Mouse (Mus musculus): ENCODE data around the gene Rtkn. TPM values are rescaled to one million over a fixed set of nuclear protein-coding genes. Genes with fewer than 3 reads are reported as not detected.

Rtkn gene
- polyA plus RNA-seq (2017; shearing (Covaris generic)) = 0.94 TPM

DNA sequence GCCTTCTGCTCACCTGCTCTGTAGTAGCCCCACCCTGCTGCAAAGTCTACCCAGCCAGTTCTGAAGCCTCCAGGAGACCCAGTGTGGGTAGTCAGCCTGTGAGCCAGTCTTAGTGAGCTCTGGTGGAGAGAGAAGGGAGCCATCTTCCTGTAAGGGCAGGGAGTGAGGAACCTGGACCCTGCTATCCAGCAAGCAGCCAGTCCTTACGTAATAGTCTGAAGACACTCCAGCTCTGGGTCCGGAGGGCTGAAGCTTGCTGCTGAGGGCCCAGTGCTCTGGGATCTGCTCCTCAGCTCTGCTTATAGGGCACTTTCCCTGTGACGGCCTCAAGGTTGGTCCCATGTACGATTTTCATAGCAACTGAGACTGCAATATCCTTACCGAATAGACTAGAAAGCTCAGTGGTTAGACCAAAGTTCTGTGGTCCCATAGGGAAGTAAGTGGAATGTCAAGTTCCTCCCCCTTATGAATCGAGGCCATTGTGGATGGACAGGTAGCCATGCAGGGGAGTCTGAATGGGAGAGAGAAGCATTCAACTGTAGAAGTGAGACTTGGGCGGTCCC is at the start of gene Rtkn:
Gene Rtkn (plus strand): TSS at position 513 of the 563 bp plus-strand sequence.

DNA sequence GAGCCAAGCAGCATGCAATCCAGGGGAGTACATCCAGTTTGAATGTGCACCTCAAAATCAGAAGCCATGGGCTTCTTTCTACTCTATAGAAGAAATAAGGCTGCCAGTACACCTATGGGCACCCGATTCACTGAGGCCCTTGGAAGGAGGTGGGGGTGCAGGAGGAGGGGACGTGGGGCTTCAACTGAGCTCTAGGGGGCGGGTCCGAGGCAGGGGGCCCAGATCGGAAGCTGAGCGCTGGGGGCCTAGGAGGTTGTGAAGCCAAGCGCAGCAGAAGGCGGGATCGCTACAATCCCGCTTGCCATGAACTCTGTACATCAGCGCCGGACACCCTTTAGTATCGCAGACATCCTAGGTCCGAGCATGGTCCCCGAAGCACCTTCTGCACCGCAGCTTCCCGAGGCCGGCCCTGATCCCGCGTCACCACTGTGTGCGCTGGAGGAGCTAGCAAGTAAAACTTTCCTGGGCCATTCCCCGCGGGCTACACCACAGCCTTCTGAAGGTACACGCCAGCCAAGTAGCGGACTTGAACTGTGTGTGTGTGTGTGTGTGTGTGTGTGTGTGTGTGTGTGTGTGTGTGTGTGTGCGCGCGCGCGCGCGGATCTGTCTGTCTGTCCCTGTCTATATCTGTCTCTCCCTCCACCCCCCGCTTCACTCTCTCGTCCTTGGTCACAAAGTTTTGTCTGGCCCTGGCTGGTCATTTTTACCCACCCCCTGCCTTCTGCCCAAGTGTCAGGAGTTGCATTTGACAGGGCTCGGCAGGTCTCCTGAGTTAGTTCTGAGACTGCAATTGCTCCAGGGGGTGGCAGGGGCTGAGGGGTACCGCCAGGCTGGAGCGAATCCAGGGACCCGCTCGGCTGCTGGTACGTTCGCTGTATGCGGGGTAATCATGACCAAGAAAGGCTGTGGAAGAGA is 48.9 kb upstream of the Rtkn start, which contains the start of gene Lbx2:
Gene Lbx2 (plus strand): TSS at position 247 of the 915 bp plus-strand sequence.

DNA sequence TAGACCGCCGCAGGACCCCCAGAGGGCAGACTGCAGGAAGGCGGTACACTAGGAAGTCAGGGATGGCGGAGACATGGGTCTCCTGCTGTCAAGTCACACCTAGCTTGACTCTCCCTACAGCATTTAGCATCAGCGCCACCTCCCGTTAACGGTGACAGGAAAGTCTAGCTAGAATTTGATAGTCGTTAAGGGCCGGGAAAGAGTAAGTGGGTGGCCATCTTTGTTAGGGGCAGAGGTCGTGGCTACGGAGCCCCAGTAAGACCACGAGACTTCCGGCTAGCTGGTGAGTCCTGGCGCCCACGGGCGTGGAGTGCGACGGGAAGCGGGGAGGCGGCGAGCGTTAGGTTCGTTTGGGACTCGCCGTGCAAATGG is 34.0 kb upstream of the Rtkn start, which contains the start of the genes Ccdc142 and Gm42688:
Gene Ccdc142 (plus strand): TSS at position 286 of the 372 bp plus-strand sequence.
Gene Gm42688 (plus strand): TSS at position 302 of the 372 bp plus-strand sequence.

DNA sequence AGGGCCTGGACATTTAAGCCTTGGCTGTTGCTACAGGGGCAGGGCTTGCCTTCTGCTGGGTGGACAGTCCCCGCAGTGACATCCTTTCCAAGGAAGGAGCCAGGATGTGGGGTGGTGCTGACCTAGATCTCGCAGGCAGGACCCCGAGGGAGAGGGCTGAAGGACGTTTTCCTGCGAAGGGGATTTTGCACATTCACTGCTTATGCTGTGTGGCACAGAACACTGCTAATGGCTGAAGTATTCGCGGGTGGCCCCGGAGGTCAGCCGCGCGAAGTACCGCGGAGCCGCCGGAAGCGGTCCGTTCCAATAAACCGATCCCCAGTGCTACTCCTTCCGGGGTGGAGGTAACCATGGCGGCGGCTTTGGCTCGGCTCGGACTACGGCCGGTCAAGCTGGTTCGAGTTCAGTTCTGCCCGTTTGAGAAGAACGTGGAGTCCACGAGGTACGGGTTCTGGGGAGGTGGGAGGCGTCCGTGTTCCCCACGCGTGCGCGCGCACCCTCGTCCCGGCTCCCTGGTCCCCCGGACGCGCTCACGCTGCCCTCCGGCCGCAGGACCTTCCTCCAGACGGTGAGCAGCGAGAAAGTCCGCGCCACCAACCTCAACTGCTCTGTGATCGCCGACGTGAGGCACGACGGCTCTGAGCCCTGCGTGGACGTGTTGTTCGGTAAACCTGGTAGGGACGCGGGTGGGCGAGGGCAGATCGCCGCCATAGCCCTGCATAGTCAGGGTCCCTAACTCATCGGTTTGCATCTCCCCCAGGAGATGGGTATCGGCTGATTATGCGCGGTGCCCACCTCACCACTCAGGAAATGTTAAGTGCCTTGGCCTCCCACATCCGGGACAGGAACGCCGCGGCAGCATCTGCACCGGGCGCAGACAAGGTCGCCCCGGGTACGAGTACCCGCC is 26.2 kb upstream of the Rtkn start, which contains the start of gene Mrpl53:
Gene Mrpl53 (plus strand): TSS at position 279 of the 907 bp plus-strand sequence.

DNA sequence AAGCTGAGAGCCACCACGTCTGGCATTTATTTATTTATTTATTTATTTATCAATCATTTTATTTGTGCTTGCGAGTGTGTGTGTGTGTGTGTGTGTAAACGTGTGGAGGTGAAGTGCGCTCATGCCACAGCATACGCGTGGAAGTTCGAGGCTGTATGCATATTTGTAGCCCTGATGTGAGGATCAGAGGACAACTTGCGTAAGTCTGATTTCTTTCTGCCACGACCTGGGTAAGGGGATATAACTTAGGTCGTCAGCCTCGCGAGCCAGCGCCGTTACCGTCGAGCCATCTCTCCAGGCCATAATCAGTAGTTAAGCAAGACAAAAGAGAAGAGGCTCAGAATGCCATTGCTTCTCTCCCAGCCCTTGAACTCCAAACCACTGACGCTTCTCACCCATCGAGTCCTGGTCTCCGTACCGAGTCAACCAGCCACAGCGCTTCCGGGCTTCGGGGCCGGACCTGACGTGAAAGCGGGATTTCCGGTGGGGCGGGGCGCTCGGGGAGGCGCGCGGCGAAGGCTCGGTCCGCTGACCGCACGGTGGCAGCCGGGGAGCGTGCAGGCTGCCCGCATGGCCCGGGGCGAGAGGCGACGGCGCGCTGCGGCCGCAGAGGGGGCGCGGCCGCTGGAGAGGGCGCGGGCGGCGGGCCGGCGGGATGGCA is 20.1 kb upstream of the Rtkn start, which contains the start of gene Mogs:
Gene Mogs (plus strand): TSS at position 486 of the 661 bp plus-strand sequence.

DNA sequence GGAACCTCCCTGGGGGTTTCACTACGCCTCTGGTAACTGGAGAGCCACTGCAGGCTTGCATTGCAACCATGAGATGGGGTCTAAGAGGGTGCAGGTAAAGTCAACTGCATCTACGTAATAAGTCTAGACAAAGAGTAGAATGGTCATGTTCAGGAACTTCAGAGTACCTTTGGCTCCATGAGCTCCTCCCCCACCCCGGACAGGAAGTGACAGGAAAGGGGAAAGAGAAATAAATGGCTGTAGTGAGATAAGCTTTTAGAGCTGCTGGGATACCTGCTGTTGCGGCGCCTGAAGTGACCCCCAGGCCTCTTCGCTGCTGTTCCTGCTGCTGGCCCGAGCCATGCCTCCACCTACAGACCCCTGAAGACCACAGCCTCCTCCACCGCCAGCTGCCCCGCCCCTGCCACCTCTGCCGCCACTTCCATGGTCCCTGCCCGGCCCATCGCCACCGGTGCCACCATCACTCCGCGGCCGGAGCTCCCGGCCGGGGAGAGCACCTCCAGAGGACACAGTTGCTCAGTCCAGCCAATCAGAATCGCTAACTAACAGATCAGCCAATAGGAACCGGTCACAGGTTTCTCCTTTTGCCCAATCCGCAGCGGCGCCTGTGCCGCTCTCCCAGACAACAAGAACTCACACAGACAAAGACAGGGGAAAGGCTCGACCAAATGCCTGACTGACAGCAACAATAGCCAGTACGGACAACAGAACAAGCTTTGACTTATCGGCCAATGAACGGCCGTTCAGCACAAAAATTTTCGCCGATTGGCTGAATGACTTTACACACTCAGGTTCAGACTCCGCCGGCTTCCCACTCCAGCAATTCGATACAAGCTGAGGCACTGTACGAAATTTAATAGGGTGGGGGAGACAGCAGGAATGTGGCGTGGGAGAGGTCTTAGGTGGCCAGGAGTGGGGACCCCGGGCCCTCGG is 14.1 kb upstream of the Rtkn start, which contains the start of gene Wbp1:
Gene Wbp1 (minus strand): TSS at position 630 of the 933 bp plus-strand sequence.

DNA sequence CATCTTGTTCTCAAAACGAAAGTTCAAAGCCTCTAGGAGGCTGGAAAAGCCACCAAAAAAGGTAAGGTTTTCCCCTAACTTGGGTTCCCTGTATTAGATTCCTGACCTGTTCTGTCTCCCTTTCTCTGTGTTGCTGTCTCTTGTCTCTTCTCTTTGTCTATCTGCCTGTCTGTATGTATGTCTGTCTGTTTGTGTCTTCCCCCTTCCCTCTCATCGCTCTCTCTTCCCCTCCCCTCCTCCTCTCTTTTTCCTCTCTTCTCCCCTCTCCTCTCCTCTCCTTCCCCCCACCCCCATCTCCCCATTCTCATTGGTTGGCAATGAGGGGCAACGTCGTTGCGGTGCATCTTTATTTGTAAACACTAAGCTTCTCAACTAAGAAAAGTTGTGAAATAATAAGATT is 9.9 kb upstream of the Rtkn start, which contains the start of gene Ino80b:
Gene Ino80b (minus strand): TSS at position 101 of the 400 bp plus-strand sequence.

DNA sequence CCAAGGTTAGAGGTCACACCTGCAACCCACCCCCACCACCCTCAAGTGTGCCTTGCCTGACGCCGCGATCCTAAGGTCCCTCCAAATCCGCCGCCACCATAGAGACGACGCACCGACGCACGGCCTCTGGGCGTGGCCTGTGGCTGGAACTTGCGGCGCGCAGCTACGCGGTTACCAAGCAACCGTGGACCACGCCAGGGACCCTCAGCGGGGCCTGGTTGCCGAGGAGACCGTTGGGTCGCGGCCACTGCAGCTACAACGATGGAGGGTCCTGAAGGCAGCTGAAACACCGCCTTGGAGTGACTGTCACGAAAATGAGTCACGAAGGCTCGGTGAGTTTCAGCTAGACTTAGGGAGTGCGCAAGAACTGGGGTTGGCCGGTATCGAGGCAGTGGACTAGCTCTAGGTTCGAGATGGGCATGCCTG is 21.0 kb downstream of the Rtkn start, which contains the start of the genes Wdr54 and 1700003E16Rik:
Gene Wdr54 (minus strand): TSS at position 139 of the 426 bp plus-strand sequence.
Gene 1700003E16Rik (plus strand): TSS at position 146 of the 426 bp plus-strand sequence.

DNA sequence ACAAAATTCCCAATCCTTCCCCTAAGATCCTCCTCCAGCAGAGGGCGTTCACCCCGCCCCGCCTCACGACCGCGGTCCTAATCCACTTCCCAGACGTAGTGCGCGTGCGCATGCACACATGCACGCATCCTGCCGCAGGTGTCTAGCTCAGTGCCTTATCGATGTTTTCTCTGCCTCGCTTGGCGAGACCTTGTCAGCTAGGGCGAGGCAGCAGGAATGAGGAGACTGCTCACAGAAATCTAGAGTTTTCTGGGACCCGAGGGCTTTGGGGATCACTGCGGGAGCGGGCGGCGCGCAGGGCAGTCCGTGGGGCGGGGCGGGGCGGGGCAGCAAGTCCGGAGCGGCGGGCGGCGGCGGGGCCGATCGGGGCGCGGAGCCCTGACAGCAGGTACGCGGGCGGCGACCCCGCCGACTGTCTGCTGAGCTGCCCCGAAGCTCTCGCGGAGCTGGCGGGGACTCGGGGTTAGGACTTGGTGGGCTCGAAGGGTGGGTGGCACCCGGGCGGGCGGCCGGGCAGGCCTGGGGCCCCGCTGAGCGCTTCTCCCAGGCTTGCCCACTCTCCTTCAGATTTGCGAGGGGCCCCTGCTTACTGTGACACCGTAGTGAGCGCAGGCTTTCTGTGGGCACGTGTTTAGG is 30.5 kb downstream of the Rtkn start, which contains the start of gene Dctn1:
Gene Dctn1 (plus strand): TSS at position 314 of the 636 bp plus-strand sequence.

Other genes starting within 250 kb of the Rtkn start
- 17.5 TPM for gene Sema4f, start 195.7 kb upstream of the Rtkn start, polyA plus RNA-seq (2017; shearing (Covaris generic))
- not detected for gene M1ap, start 188.6 kb upstream of the Rtkn start, polyA plus RNA-seq (2017; shearing (Covaris generic))
- 12.8 TPM for gene Dok1, start 102.0 kb upstream of the Rtkn start, polyA plus RNA-seq (2017; shearing (Covaris generic))
- 0.30 TPM for gene Loxl3, start 101.3 kb upstream of the Rtkn start, polyA plus RNA-seq (2017; shearing (Covaris generic))
- gene Aup1, start 80.9 kb upstream of the Rtkn start, polyA plus RNA-seq (2017; shearing (Covaris generic)) = 495 TPM
- 35.1 TPM for gene Htra2, start 80.2 kb upstream of the Rtkn start, polyA plus RNA-seq (2017; shearing (Covaris generic))
- gene Dqx1, start 77.6 kb upstream of the Rtkn start, polyA plus RNA-seq (2017; shearing (Covaris generic)) = 1.3 TPM
- gene Tlx2, start 65.2 kb upstream of the Rtkn start, polyA plus RNA-seq (2017; shearing (Covaris generic)) = not detected
- 21.1 TPM for gene Pcgf1, start 57.6 kb upstream of the Rtkn start, polyA plus RNA-seq (2017; shearing (Covaris generic))
- gene Lbx2, start 49.1 kb upstream of the Rtkn start, polyA plus RNA-seq (2017; shearing (Covaris generic)) = not detected
- gene Ccdc142, start 33.9 kb upstream of the Rtkn start, polyA plus RNA-seq (2017; shearing (Covaris generic)) = 2.2 TPM
- 6.5 TPM for gene Gm42688, start 33.8 kb upstream of the Rtkn start, polyA plus RNA-seq (2017; shearing (Covaris generic))
- 30.5 TPM for gene Mrpl53, start 26.4 kb upstream of the Rtkn start, polyA plus RNA-seq (2017; shearing (Covaris generic))
- gene Mogs, start 20.0 kb upstream of the Rtkn start, polyA plus RNA-seq (2017; shearing (Covaris generic)) = 66.0 TPM
- gene Wbp1, start 13.9 kb upstream of the Rtkn start, polyA plus RNA-seq (2017; shearing (Covaris generic)) = 61.8 TPM
- gene Ino80b, start 10.0 kb upstream of the Rtkn start, polyA plus RNA-seq (2017; shearing (Covaris generic)) = 31.8 TPM
- gene Wdr54, start 20.9 kb downstream of the Rtkn start, polyA plus RNA-seq (2017; shearing (Covaris generic)) = 1.3 TPM
- gene 1700003E16Rik, start 20.9 kb downstream of the Rtkn start, polyA plus RNA-seq (2017; shearing (Covaris generic)) = not detected
- gene Dctn1, start 30.5 kb downstream of the Rtkn start, polyA plus RNA-seq (2017; shearing (Covaris generic)) = 63.3 TPM
- gene Slc4a5, start 84.4 kb downstream of the Rtkn start, polyA plus RNA-seq (2017; shearing (Covaris generic)) = not detected
- 54.7 TPM for gene Mthfd2, start 190.4 kb downstream of the Rtkn start, polyA plus RNA-seq (2017; shearing (Covaris generic))
- gene Mob1a, start 190.6 kb downstream of the Rtkn start, polyA plus RNA-seq (2017; shearing (Covaris generic)) = 177 TPM
- gene Bola3, start 213.7 kb downstream of the Rtkn start, polyA plus RNA-seq (2017; shearing (Covaris generic)) = 56.9 TPM